Mouse (Mus musculus) hindbrain, embryonic 13.5 days (tissue): ENCODE results near the gene Dmrta2. TPM values are rescaled to one million over a fixed set of nuclear protein-coding genes. Genes with fewer than 3 reads are reported as not detected.

Experiments used
- ATAC-seq: fragments of 200-750 bp; cut with Nextera tagmentation; 2 replicates; pipeline ENCODE4 v1.8.0; 2017; ENCODE audit warnings: moderate TSS enrichment; ENCODE audit not compliant: low FRiP score
- H3K27ac ChIP-seq: fragments of 300-500 bp; sonication (generic); 2 replicates; pipeline ENCODE4 v1.5.1; 2015; ENCODE audit warnings: inconsistent platforms, mild to moderate bottlenecking, moderate library complexity
- H3K27me3 ChIP-seq: fragments of 300-500 bp; sonication (generic); 2 replicates; pipeline ENCODE4 v1.6.1; 2015; ENCODE audit warnings: mild to moderate bottlenecking, inconsistent platforms
- H3K36me3 ChIP-seq: fragments of 300-500 bp; sonication (generic); 2 replicates; pipeline ENCODE4 v1.6.1; 2015; ENCODE audit warnings: mild to moderate bottlenecking, inconsistent platforms
- H3K4me1 ChIP-seq: fragments of 300-500 bp; sonication (generic); replicated peaks from 2 replicates; pipeline ENCODE4 v1.6.1; 2015; ENCODE audit warnings: inconsistent platforms
- H3K4me2 ChIP-seq: fragments of 300-500 bp; sonication (generic); 2 replicates; pipeline ENCODE4 v1.6.1; 2015; ENCODE audit warnings: inconsistent platforms, mild to moderate bottlenecking, moderate library complexity
- H3K4me3 ChIP-seq: fragments of 300-500 bp; sonication (generic); 2 replicates; pipeline ENCODE4 v1.5.1; 2015; ENCODE audit warnings: mild to moderate bottlenecking, inconsistent platforms
- H3K9ac ChIP-seq: fragments of 300-500 bp; sonication (generic); 2 replicates; pipeline ENCODE4 v1.6.1; 2015; ENCODE audit warnings: mild to moderate bottlenecking, inconsistent platforms
- H3K9me3 ChIP-seq: fragments of 300-500 bp; sonication (generic); 2 replicates; pipeline ENCODE4 v1.6.1; 2016; ENCODE audit warnings: inconsistent platforms
- WGBS: fragments of 180-500 bp; shearing (Covaris S2); methylation state at CpG from one replicate; pipeline ENCODE4 v1.1.7; 2015; 5-methylcytosine and 5-hydroxymethylcytosine counted together
- polyA plus RNA-seq: library from polyadenylated mRNA; unstranded; fragments of >200 nt; fragmentation: Nextera tagmentation; extraction: Ambion mirVana; gene quantifications from 2 replicates; pipeline ENCODE4 v1.2.1, GENCODE M21; 2015

Dmrta2 gene
- polyA plus RNA-seq, 1 experiment from 2014 or later = 0.13 TPM

DNA sequence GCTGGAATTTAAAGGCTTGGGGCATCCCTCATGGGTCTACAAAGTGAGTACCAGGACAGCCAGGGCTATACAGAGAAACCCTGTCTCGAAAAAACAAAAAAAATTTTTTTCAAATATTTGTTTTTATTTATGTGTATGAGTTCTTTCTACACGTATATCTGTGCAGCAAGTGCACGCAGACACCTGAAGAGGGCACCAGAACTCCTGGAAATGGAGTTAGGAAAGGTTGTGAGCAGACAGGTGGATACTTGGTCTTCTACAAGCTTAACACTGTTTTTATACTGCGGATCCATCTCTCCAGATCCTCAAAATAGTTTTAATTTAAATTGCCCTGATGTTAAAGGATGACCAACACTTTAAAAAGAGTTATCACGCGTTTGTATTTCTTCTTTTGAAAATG is 11.4 kb downstream of the Dmrta2 start:
- Histone ChIP-seq H3K4me2 (no peak overlapping the region), H3K4me1 (0 out of 2 replicates have a peak, but pooled peaks cover 3% of the 10 kb centered on the region), H3K4me3 (no peak overlapping the region), H3K27ac (no peak overlapping the region), H3K9me3 (no peaks in the 10 kb centered on the region), H3K36me3 (no peaks in the 10 kb centered on the region), H3K27me3 (peaks cover 94% of the 10 kb centered on the region), H3K9ac (no peak overlapping the region)
- ATAC-seq = no peak
- 31% methylated on average over 6 of the region's 6 CpGs for WGBS

DNA sequence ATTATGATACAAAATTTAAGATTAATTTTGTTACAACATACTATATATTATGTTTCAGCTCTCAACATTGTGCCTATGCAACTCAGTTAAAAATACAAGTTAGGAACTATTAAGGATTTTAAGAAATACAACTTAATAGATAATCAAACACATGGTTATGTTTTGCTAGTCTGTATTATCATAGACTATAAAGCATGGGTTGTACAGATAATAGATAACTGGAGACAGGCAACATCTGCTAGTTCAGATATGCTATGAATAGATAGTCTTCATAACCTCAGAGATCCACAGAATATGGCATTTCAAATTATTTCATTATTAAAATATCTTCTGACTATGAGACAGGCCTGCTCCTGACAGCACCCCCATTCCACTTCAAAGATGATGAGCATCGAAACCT is 28.2 kb downstream of the Dmrta2 start:
- Histone ChIP-seq H3K4me1 (no peaks in the 10 kb centered on the region), H3K4me3 (no peak overlapping the region), H3K9me3 (0 out of 2 replicates have a peak, but pooled peaks cover 3% of the 10 kb centered on the region), H3K27me3 (no peaks in the 10 kb centered on the region), H3K36me3 (no peaks in the 10 kb centered on the region), H3K9ac (no peak overlapping the region), H3K27ac (no peak overlapping the region), H3K4me2 (no peak overlapping the region)
- ATAC-seq = no peak
- WGBS = 91% methylated on average over 1 of the region's 1 CpGs

DNA sequence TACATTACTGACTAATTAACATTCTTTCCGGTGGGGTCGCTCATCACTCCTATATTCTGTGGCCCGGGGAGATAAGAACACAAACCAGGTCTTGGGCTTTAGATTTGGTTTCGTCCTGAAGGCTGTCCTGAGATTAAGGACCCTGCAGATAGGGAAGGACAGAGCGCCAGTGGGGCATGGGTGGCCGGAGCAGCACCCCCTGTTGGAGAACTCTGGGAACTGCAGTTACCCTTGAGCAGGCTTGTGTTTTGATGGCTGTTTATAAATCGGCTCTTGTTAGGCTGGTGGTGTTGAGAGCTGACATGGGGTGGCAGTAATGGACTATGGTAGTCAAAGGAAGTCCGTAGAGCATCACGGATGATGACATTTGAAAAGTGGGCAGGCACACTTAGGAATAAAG is 41.3 kb downstream of the Dmrta2 start:
- peaks cover 2% of the 10 kb centered on the region; the same call in 1 of the 2 replicates for H3K4me1 ChIP-seq
- peaks cover 16% of the 10 kb centered on the region; the same call in 1 of the 2 replicates for H3K27me3 ChIP-seq
- H3K9ac ChIP-seq = no peak overlapping the region
- no peak overlapping the region for H3K4me2 ChIP-seq
- no peak overlapping the region for H3K27ac ChIP-seq
- no peak overlapping the region for H3K4me3 ChIP-seq
- no peak for ATAC-seq
- 49% methylated on average over 9 of the region's 9 CpGs for WGBS
- H3K9me3 ChIP-seq = no peaks in the 10 kb centered on the region
- H3K36me3 ChIP-seq = no peaks in the 10 kb centered on the region

DNA sequence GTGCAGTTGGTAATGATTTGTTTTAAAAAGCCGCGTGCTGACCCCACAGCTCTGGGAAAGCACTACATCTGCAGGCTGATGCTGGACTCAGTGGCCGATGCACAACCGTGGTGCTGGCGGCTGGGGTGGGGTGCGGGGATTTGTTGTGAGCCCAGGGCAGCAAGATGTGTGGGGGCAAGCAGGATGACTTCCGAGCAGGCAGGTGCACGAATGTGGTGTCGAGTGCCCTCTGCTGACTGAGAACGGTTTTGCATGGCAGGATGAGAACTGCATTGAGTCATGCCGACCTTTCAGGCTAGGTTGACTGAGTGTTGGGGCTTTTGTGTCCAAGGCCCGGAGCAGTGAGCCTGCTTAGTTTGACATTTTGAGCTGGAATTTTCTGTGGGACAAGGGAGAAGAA is 42.4 kb downstream of the Dmrta2 start:
- peak; percentile 59; the same call in 1 of the 2 replicates for ATAC-seq
- Histone ChIP-seq H3K4me1 (peaks cover 2% of the 10 kb centered on the region; the same call in 1 of the 2 replicates), H3K4me3 (peak overlapping the region; percentile 16; the same call in 1 of the 2 replicates), H3K4me2 (peak overlapping the region; percentile 52), H3K27me3 (peaks cover 16% of the 10 kb centered on the region; the same call in 1 of the 2 replicates), H3K27ac (no peak overlapping the region), H3K36me3 (no peaks in the 10 kb centered on the region), H3K9ac (0 out of 2 replicates have a peak overlapping the region, but pooled peaks have one; percentile 15), H3K9me3 (no peaks in the 10 kb centered on the region)
- WGBS = 10% methylated on average over 12 of the region's 12 CpGs

DNA sequence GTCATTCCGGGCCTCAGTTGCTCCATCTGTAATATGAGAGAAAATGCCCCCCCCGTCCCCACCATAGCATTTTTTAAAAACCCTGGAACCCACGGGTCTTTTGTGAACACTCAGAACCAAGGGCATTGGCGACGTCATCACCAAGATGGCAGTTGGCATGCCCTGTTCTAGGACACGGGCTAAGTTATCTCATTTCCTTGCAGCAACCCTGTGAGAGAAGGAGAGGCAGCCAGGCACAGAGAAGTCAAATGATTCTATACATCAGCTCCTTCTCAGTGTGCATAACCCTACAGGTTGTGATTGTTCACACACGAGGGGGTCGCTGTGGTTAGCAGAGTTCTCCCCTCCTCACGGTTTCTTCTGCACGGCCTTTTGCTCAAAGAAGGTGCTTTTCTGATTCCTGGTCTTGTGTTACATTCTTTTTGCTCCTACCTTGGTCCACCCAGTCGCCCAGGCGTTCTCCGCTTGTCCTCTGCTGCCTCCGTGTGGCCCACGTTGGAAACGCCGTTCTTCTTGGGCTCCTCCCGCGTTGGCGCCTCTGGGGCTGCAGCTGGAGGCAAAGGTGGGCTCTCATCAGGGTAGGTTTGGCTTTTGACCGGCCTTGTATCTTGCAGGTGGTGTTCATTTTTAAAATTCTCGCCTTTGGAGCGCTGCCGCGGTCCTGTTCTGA is 44.2 kb downstream of the Dmrta2 start:
- no peaks in the 10 kb centered on the region for H3K9me3 ChIP-seq
- 18% methylated on average over 25 of the region's 25 CpGs for WGBS
- H3K27ac ChIP-seq = no peak overlapping the region
- H3K36me3 ChIP-seq = no peaks in the 10 kb centered on the region
- H3K4me2 ChIP-seq = peak overlapping the region; percentile 46
- peaks cover 2% of the 10 kb centered on the region; the same call in 1 of the 2 replicates for H3K4me1 ChIP-seq
- H3K27me3 ChIP-seq = peaks cover 16% of the 10 kb centered on the region; the same call in 1 of the 2 replicates
- no peak overlapping the region for H3K4me3 ChIP-seq
- peak overlapping the region; percentile 58 for H3K9ac ChIP-seq
- peak; percentile 62 for ATAC-seq

DNA sequence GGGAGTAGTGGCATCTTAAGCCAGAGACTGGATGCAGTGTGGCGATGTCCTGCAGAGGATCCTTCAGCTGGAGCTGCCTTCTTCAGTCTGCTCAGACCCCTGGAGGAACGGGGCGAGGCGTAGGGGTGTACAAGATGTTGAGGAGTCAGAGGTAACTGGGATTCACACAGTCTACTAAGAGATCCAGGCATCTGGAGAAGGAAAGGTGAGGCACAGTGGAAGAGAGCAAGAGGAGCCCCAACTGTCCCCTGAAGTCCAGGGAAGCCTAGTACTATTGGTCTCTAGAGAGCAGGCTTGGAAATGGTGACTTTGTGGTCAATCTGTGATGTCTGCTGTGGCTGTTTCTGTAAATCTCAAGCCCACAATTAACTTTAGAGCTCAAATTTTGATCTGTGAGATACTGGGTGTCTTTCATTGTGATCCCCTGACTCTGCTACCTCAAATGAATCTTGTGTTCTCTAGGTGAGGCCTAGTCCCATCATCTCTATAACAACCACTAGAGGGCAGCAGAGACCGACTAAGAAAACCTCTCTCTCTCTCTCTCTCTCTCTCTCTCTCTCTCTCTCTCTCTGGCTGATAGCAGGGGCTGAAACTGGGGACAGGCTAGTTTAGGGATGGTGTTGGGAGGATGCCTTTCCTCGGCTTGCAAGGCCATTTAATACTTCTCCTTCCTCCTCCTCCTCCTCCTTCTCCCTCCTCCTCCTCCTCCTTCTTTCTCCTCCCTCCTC is 50.8 kb downstream of the Dmrta2 start:
- Histone ChIP-seq H3K9ac (0 out of 2 replicates have a peak overlapping the region, but pooled peaks have one; percentile 6), H3K4me1 (no peaks in the 10 kb centered on the region), H3K4me2 (no peak overlapping the region), H3K27ac (no peak overlapping the region), H3K36me3 (no peaks in the 10 kb centered on the region), H3K9me3 (no peaks in the 10 kb centered on the region), H3K27me3 (peaks cover 8% of the 10 kb centered on the region), H3K4me3 (no peak overlapping the region)
- 52% methylated on average over 6 of the region's 6 CpGs for WGBS
- ATAC-seq = peak; percentile 83

DNA sequence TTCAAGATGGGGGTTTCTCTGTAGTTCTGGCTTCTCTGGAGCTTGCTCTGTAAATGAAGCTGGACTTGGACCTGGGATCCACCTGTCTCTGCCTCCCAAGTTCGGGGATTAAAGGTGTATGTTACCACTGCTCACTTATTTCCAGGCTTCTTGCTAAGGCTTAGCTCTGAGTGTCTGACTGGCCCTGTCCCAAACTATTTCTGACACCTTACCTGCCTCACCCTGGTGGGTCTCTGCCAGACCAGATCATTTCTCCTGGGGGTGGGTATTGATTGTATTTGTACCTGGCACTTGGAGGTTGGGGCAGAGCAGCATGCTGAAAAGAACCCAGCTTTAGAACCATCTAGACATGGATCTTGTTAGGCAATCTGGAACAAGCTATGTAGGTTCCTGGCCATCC is 51.6 kb downstream of the Dmrta2 start:
- H3K4me1 ChIP-seq = no peaks in the 10 kb centered on the region
- 97% methylated on average over 1 of the region's 1 CpGs for WGBS
- H3K9ac ChIP-seq = no peak overlapping the region
- no peak for ATAC-seq
- H3K27ac ChIP-seq = no peak overlapping the region
- no peaks in the 10 kb centered on the region for H3K36me3 ChIP-seq
- H3K27me3 ChIP-seq = peaks cover 8% of the 10 kb centered on the region
- no peaks in the 10 kb centered on the region for H3K9me3 ChIP-seq
- no peak overlapping the region for H3K4me3 ChIP-seq
- no peak overlapping the region for H3K4me2 ChIP-seq
